Mouse (Mus musculus) stomach, postnatal 0 days (tissue): ENCODE measurements at regions not wholly inside any gene's neighbourhood (a gene's known extent, or its start where the extent isn't known, plus 50 kb on each side); places are given as distances from the start of the nearest gene placed in this dataset.

Experiments
- CTCF ChIP-seq: IDR thresholded peaks from 2 replicates; pipeline ENCODE4 v1.5.1; 2016; ENCODE audit warnings: antibody characterized with exemption, low read depth, mild to moderate bottlenecking, moderate library complexity
- EP300 ChIP-seq: optimal IDR thresholded peaks from 2 replicates; pipeline ENCODE3; 2016; ENCODE audit warnings: antibody characterized with exemption

- TF ChIP-seq EP300 (no peak), CTCF (no peak)
Measured at GRCm38 (mm10) chr9:73244177-73244576, 131.0 kb downstream of the Rsl24d1 start.
